Mouse (Mus musculus) heart, embryonic 15.5 days (tissue): ENCODE data around the gene Serpine1. TPM values are rescaled to one million over a fixed set of nuclear protein-coding genes. Genes with fewer than 3 reads are reported as not detected.

ENCODE experiments used
- ATAC-seq: fragments of 200-750 bp; cut with Nextera tagmentation; replicated peaks from 2 replicates; pipeline ENCODE4 v1.8.0; 2017; ENCODE audit warnings: low read depth, moderate TSS enrichment; ENCODE audit not compliant: insufficient number of reproducible peaks, insufficient read depth, low FRiP score
- H3K27ac ChIP-seq: fragments of 300-500 bp; sonication (generic); 2 replicates; pipeline ENCODE4 v1.5.1; 2015; ENCODE audit warnings: mild to moderate bottlenecking, inconsistent platforms
- H3K27me3 ChIP-seq: fragments of 300-500 bp; sonication (generic); 2 replicates; pipeline ENCODE4 v1.6.1; 2015; ENCODE audit warnings: inconsistent platforms
- H3K36me3 ChIP-seq: fragments of 300-500 bp; sonication (generic); 2 replicates; pipeline ENCODE4 v1.6.1; 2015; ENCODE audit warnings: mild to moderate bottlenecking, inconsistent platforms
- H3K4me1 ChIP-seq: fragments of 300-500 bp; sonication (generic); replicated peaks from 2 replicates; pipeline ENCODE4 v1.6.1; 2015; ENCODE audit warnings: inconsistent platforms
- H3K4me2 ChIP-seq: fragments of 300-500 bp; sonication (generic); 2 replicates; pipeline ENCODE4 v1.6.1; 2015; ENCODE audit warnings: inconsistent platforms, mild to moderate bottlenecking, moderate library complexity
- H3K4me3 ChIP-seq: fragments of 300-500 bp; sonication (generic); 2 replicates; pipeline ENCODE4 v1.5.1; 2015; ENCODE audit warnings: mild to moderate bottlenecking, inconsistent platforms
- H3K9ac ChIP-seq: fragments of 300-500 bp; sonication (generic); 2 replicates; pipeline ENCODE4 v1.6.1; 2015; ENCODE audit warnings: mild to moderate bottlenecking, inconsistent platforms
- H3K9me3 ChIP-seq: fragments of 300-500 bp; sonication (generic); replicated peaks from 2 replicates; pipeline ENCODE4 v1.6.1; 2016; ENCODE audit warnings: inconsistent platforms
- WGBS: fragments of 180-500 bp; shearing (Covaris S2); methylation state at CpG from one replicate; pipeline ENCODE4 v1.1.7; 2015; ENCODE audit warnings: mixed read lengths; 5-methylcytosine and 5-hydroxymethylcytosine counted together
- polyA plus RNA-seq: library from polyadenylated mRNA; unstranded; fragments of >200 nt; fragmentation: Nextera tagmentation; extraction: Ambion mirVana; gene quantifications from 2 replicates; pipeline ENCODE4 v1.2.1, GENCODE M21; 2015

Serpine1 gene
- polyA plus RNA-seq, 1 experiment from 2014 or later: 1.4 TPM

GRCm38 (mm10) chr5:137091560-137091959, 19.5 kb upstream of the Serpine1 start:
- H3K4me2 ChIP-seq: no peak overlapping the region
- WGBS: 58% methylated on average over 6 of the region's 6 CpGs
- H3K4me3 ChIP-seq: no peak overlapping the region
- ATAC-seq: no peak
- H3K27me3 ChIP-seq: no peaks in the 10 kb centered on the region
- no peaks in the 10 kb centered on the region for H3K9me3 ChIP-seq
- H3K9ac ChIP-seq: no peak overlapping the region
- H3K36me3 ChIP-seq: no peaks in the 10 kb centered on the region
- no peak overlapping the region for H3K27ac ChIP-seq
- peaks cover 17% of the 10 kb centered on the region for H3K4me1 ChIP-seq

GRCm38 (mm10) chr5:137090870-137091269, 18.8 kb upstream of the Serpine1 start:
- H3K36me3 ChIP-seq: no peaks in the 10 kb centered on the region

GRCm38 (mm10) chr5:137087410-137087809, 15.3 kb upstream of the Serpine1 start:
- 62% methylated on average over 8 of the region's 8 CpGs for WGBS
- Histone ChIP-seq H3K27ac (0 out of 2 replicates have a peak overlapping the region, but pooled peaks have one; percentile 43), H3K4me1 (0 out of 2 replicates have a peak, but pooled peaks cover 3% of the 10 kb centered on the region), H3K36me3 (no peaks in the 10 kb centered on the region), H3K27me3 (no peaks in the 10 kb centered on the region), H3K4me2 (no peak overlapping the region), H3K9ac (no peak overlapping the region), H3K4me3 (no peak overlapping the region), H3K9me3 (no peaks in the 10 kb centered on the region)
- ATAC-seq: peak; percentile 51

More at GRCm38 (mm10) chr5:137090870-137091269, 18.8 kb upstream of the Serpine1 start:
- H3K9ac ChIP-seq: no peak overlapping the region
- H3K9me3 ChIP-seq: no peaks in the 10 kb centered on the region
- no peak overlapping the region for H3K4me3 ChIP-seq
- no peak overlapping the region for H3K27ac ChIP-seq
- H3K4me1 ChIP-seq: peaks cover 14% of the 10 kb centered on the region
- no peaks in the 10 kb centered on the region for H3K27me3 ChIP-seq
- WGBS: 60% methylated on average over 10 of the region's 10 CpGs
- ATAC-seq: no peak
- no peak overlapping the region for H3K4me2 ChIP-seq

- Histone ChIP-seq H3K27me3 (no peaks in the 10 kb centered on the region), H3K4me2 (no peak overlapping the region), H3K9ac (no peak overlapping the region), H3K9me3 (no peaks in the 10 kb centered on the region), H3K36me3 (no peaks in the 10 kb centered on the region), H3K4me3 (no peak overlapping the region), H3K4me1 (0 out of 2 replicates have a peak, but pooled peaks cover under 1% of the 10 kb centered on the region), H3K27ac (no peak overlapping the region)
- 81% methylated on average over 3 of the region's 3 CpGs for WGBS
- no peak for ATAC-seq
These were observed 13.7 kb upstream of the Serpine1 start for GRCm38 (mm10) chr5:137085731-137086130.

DNA sequence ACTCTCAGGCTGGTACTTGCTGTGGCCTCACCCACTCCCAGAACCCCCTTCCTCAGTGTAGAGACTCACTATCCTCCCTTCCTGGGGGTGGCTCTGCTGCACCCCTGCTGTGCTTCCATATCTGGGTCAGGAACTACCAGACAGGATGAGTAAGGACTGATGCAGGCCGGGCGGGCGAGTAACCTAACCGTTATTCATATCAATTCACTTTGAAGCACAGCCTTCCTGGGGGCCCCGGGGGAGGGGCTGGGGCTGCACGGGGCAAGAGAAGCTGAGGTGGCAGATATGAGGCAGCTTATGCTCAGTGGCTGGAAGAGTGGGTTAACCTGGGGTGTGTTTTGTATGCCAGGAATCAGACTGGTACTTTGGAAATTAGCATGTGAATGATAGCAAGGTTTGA, 13.0 kb upstream of the Serpine1 start:
- no peak for ATAC-seq
- Histone ChIP-seq H3K4me2 (no peak overlapping the region), H3K27ac (no peak overlapping the region), H3K9ac (no peak overlapping the region), H3K36me3 (no peaks in the 10 kb centered on the region), H3K27me3 (no peaks in the 10 kb centered on the region), H3K4me1 (peaks cover 3% of the 10 kb centered on the region), H3K9me3 (no peaks in the 10 kb centered on the region), H3K4me3 (no peak overlapping the region)
- WGBS: 75% methylated on average over 6 of the region's 6 CpGs

- no peak for ATAC-seq
- no peak overlapping the region for H3K9ac ChIP-seq
- H3K27ac ChIP-seq: no peak overlapping the region
- peaks cover 19% of the 10 kb centered on the region for H3K4me1 ChIP-seq
- WGBS: 84% methylated on average over 4 of the region's 4 CpGs
- H3K36me3 ChIP-seq: no peaks in the 10 kb centered on the region
- no peak overlapping the region for H3K4me2 ChIP-seq
- no peak overlapping the region for H3K4me3 ChIP-seq
- H3K9me3 ChIP-seq: no peaks in the 10 kb centered on the region
- H3K27me3 ChIP-seq: no peaks in the 10 kb centered on the region
These were observed 11.0 kb upstream of the Serpine1 start for GRCm38 (mm10) chr5:137083051-137083450.

DNA sequence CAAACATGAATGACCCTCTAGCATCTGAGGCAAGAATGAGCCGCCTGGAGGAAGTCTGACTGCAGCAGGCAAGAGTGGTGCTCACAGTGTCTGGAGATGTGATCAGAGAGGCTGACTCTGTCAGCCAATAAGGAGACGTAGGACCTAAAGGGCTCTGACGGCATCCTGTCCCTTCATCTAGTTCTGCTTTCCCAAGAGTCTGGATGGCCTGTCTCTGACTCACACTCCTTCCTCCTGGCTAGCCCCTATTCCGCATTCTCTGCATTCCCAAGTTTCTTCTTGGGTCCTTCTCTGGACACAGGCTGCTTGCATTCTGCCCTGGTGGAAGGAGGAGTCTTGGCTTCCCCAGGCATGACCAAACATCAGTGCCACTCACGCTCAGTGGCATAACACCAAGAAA, 7.8 kb upstream of the Serpine1 start:
- 35% methylated on average over 5 of the region's 5 CpGs for WGBS
- no peak for ATAC-seq
- Histone ChIP-seq H3K36me3 (no peaks in the 10 kb centered on the region), H3K27me3 (no peaks in the 10 kb centered on the region), H3K9me3 (no peaks in the 10 kb centered on the region), H3K4me1 (peaks cover 47% of the 10 kb centered on the region), H3K27ac (peak overlapping the region; percentile 66; the same call in 1 of the 2 replicates), H3K9ac (no peak overlapping the region), H3K4me2 (no peak overlapping the region), H3K4me3 (no peak overlapping the region)

- peaks cover 54% of the 10 kb centered on the region for H3K4me1 ChIP-seq
- WGBS: 16% methylated on average over 6 of the region's 6 CpGs
- H3K36me3 ChIP-seq: no peaks in the 10 kb centered on the region
- no peaks in the 10 kb centered on the region for H3K9me3 ChIP-seq
- no peak overlapping the region for H3K4me3 ChIP-seq
- no peak for ATAC-seq
- H3K9ac ChIP-seq: no peak overlapping the region
- H3K27ac ChIP-seq: peak overlapping the region; percentile 66
- no peaks in the 10 kb centered on the region for H3K27me3 ChIP-seq
- H3K4me2 ChIP-seq: no peak overlapping the region
These were observed 6.5 kb upstream of the Serpine1 start for GRCm38 (mm10) chr5:137078616-137079015.

DNA sequence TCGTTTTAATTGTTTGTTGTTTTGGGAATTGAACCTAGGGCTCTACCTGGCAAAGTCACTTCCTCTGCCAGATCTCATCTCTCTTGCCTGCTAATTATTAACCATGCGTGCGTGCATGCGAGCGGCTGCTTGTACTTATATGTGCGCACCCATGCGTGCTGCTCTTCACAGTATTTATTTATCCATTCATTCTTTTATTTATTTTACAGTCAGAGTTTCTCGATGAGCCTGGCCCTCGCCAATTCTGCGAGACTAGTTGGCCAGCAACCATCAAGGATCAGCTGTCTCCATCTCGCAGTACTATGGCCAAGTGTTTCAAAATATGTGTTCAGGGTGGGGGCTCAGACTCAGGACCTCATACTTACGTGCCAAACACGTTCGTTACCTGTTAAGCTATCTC, 6.0 kb upstream of the Serpine1 start:
- Histone ChIP-seq H3K9me3 (no peaks in the 10 kb centered on the region), H3K27me3 (no peaks in the 10 kb centered on the region), H3K4me2 (no peak overlapping the region), H3K4me1 (peaks cover 57% of the 10 kb centered on the region), H3K27ac (peak overlapping the region; percentile 66), H3K36me3 (no peaks in the 10 kb centered on the region), H3K9ac (no peak overlapping the region), H3K4me3 (no peak overlapping the region)
- 78% methylated on average over 14 of the region's 14 CpGs for WGBS
- ATAC-seq: no peak

DNA sequence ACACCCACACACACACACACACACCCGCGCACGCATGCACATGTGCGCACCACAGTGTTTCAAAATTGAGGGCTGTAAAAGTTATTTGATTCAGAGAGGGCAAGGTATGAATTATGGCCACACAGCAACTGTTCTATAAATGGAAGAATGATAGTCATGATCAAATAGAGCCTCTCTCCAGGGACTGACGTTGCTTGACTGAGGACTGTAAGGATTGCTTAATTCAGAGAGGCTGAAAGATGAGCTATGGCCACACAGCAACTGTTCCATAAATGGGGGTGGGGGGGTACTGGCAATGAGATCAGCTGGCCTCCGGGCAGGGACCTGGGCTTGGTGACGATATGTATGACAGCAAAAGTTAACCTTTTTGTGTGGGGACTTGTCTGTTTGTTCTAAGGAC, 5.1 kb upstream of the Serpine1 start:
- H3K9ac ChIP-seq: no peak overlapping the region
- 76% methylated on average over 7 of the region's 7 CpGs for WGBS
- no peak for ATAC-seq

DNA sequence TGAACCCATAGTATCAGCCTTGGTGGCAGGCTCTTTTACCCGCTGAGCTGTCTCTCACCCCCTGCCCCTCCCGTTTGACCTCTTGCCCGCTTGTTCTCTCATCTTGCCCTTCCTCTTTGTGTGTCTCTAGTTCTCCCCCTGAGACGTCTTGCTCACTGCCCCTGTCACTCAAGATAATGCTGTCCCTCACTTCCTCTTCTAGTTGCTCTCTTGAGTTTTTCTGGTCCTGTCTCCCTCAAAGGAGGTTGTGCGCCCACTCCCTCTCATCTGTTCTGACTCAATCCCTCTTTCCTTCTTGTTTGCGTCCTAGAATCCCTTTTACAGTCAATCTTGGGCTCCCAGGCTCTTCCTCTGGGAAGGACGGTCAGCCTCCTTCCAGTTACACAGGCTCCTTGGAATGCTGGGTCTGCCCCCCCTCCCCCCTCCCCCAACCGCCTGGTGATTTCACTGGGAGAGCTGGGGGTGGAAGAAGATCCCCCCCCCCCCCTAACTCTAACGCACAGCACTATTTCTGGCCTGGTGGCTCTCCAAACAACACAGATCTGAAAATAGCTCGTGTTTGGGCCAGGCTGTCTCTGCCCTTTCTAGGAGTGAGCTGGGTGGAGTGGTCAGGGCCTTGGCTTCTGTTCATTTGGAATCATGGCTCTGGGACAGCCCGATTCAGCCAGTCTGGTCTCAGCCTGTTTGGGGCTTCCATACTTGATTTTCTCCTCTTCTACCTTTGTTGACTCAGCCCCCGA, 4.3 kb upstream of the Serpine1 start:
- peak overlapping the region; percentile 93 for H3K27ac ChIP-seq
- no peak overlapping the region for H3K9ac ChIP-seq
- 17% methylated on average over 12 of the region's 12 CpGs for WGBS
- H3K4me3 ChIP-seq: no peak overlapping the region
- no peaks in the 10 kb centered on the region for H3K9me3 ChIP-seq
- no peaks in the 10 kb centered on the region for H3K36me3 ChIP-seq
- ATAC-seq: peak; percentile 51
- no peaks in the 10 kb centered on the region for H3K27me3 ChIP-seq
- H3K4me1 ChIP-seq: peaks cover 74% of the 10 kb centered on the region
- peak overlapping the region; percentile 31; the same call in 1 of the 2 replicates for H3K4me2 ChIP-seq

More for the DNA sequence above, 5.1 kb upstream of the Serpine1 start:
- Histone ChIP-seq H3K27ac (peak overlapping the region; percentile 93), H3K4me1 (peaks cover 65% of the 10 kb centered on the region), H3K36me3 (no peaks in the 10 kb centered on the region), H3K4me2 (no peak overlapping the region), H3K27me3 (no peaks in the 10 kb centered on the region), H3K4me3 (no peak overlapping the region), H3K9me3 (no peaks in the 10 kb centered on the region)

DNA sequence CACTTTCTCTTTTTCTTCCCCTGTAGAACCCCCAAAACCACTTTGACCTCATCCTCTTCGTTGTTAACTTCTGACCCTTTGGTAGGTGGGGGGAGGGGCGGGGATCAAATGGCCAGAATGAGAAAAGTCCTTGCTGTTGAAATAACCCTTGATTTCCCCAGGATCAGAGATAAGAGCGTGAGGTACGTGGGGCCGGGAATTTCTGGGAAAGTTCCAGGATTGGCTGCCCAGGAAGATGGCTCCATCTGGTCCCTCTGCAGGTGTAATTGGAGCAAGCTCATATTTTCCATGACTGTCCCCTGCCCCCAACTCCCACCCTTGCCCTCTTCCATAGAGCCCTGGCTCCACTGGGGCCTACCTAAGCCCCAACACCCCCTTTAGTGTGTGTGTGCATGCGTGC, 3.7 kb upstream of the Serpine1 start:
- Histone ChIP-seq H3K4me3 (no peak overlapping the region), H3K27ac (peak overlapping the region; percentile 93), H3K4me1 (peaks cover 73% of the 10 kb centered on the region), H3K4me2 (no peak overlapping the region), H3K27me3 (no peaks in the 10 kb centered on the region), H3K9ac (no peak overlapping the region), H3K36me3 (no peaks in the 10 kb centered on the region), H3K9me3 (no peaks in the 10 kb centered on the region)
- 46% methylated on average over 6 of the region's 6 CpGs for WGBS
- ATAC-seq: no peak
